Mouse (Mus musculus) intestine, embryonic 14.5 days (tissue): ENCODE results near the gene Ret. TPM values are rescaled to one million over a fixed set of nuclear protein-coding genes. Genes with fewer than 3 reads are reported as not detected.

ENCODE experiments used
- ATAC-seq: fragments of 200-750 bp; cut with Nextera tagmentation; replicated peaks from 2 replicates; pipeline ENCODE4 v1.8.0; 2017; ENCODE audit warnings: low read depth, moderate number of reproducible peaks, moderate TSS enrichment, moderate library complexity; ENCODE audit not compliant: low FRiP score, low TSS enrichment
- DNase-seq: peaks from one replicate; pipeline ENCODE4 v3.0.0-alpha.2; 2018; ENCODE audit warnings: low spot score
- H3K27ac ChIP-seq: fragments of 300-500 bp; sonication (generic); 2 replicates; pipeline ENCODE4 v1.5.1; 2014; ENCODE audit warnings: low read depth, mild to moderate bottlenecking, control low read depth
- H3K27me3 ChIP-seq: fragments of 300-500 bp; sonication (generic); replicated peaks from 2 replicates; pipeline ENCODE4 v1.6.1; 2014; ENCODE audit warnings: low read length, control low read depth; ENCODE audit not compliant: control insufficient read depth, insufficient read depth
- H3K36me3 ChIP-seq: fragments of 300-500 bp; sonication (generic); 2 replicates; pipeline ENCODE4 v1.6.1; 2014; ENCODE audit warnings: low read length, control low read depth; ENCODE audit not compliant: control insufficient read depth, insufficient read depth
- H3K4me1 ChIP-seq: fragments of 300-500 bp; sonication (generic); replicated peaks from 2 replicates; pipeline ENCODE4 v1.6.1; 2014; ENCODE audit warnings: low read length, control low read depth, mixed read lengths; ENCODE audit not compliant: control insufficient read depth, insufficient read depth
- H3K4me2 ChIP-seq: fragments of 300-500 bp; sonication (generic); 2 replicates; pipeline ENCODE4 v1.6.1; 2014; ENCODE audit warnings: low read length
- H3K4me3 ChIP-seq: fragments of 300-500 bp; sonication (generic); 2 replicates; pipeline ENCODE4 v1.5.1; 2014; ENCODE audit warnings: low read depth, low read length, control low read depth, mixed read lengths
- H3K9ac ChIP-seq: fragments of 300-500 bp; sonication (generic); 2 replicates; pipeline ENCODE4 v1.6.1; 2014; ENCODE audit warnings: mild to moderate bottlenecking, low read length
- H3K9me3 ChIP-seq: fragments of 300-500 bp; sonication (generic); 2 replicates; pipeline ENCODE4 v1.6.1; 2016; ENCODE audit warnings: low read length, control low read depth; ENCODE audit not compliant: control insufficient read depth
- WGBS: fragments of 180-500 bp; shearing (Covaris S2); extraction: QIAGEN DNeasy Blood & Tissue Kit; methylation state at CpG from one replicate; pipeline ENCODE4 v1.1.7; 2014; 5-methylcytosine and 5-hydroxymethylcytosine counted together
- polyA plus RNA-seq: library from polyadenylated mRNA; unstranded; fragments of >200 nt; fragmentation: Nextera tagmentation; extraction: Ambion mirVana; gene quantifications from 2 replicates; pipeline ENCODE4 v1.2.1, GENCODE M21; 2014

Gene Ret
- polyA plus RNA-seq, 1 experiment from 2014 or later, result 23.4 TPM

GRCm38 (mm10) chr6:118126577-118126976 lies 70.9 kb downstream of the Ret start:
- Histone ChIP-seq H3K27ac (no peak overlapping the region), H3K36me3 (peaks cover 8% of the 10 kb centered on the region; the same call in 1 of the 2 replicates), H3K4me3 (no peak overlapping the region), H3K27me3 (no peaks in the 10 kb centered on the region), H3K4me2 (no peak overlapping the region), H3K4me1 (no peaks in the 10 kb centered on the region), H3K9me3 (no peaks in the 10 kb centered on the region), H3K9ac (no peak overlapping the region)
- DNase-seq (no peak), ATAC-seq (no peak)

GRCm38 (mm10) chr6:118122767-118123166 lies 74.8 kb downstream of the Ret start:
- Histone ChIP-seq H3K27me3 (no peaks in the 10 kb centered on the region), H3K9me3 (no peaks in the 10 kb centered on the region), H3K4me1 (no peaks in the 10 kb centered on the region), H3K9ac (no peak overlapping the region), H3K36me3 (peaks cover 11% of the 10 kb centered on the region; the same call in 1 of the 2 replicates), H3K27ac (no peak overlapping the region), H3K4me2 (no peak overlapping the region), H3K4me3 (no peak overlapping the region)
- WGBS, result 86% methylated on average over 1 of the region's 1 CpGs
- no peak for ATAC-seq
- no peak for DNase-seq

GRCm38 (mm10) chr6:118111810-118112209 lies 85.7 kb downstream of the Ret start:
- WGBS, result 38% methylated on average over 1 of the region's 1 CpGs
- ATAC-seq, result no peak
- H3K36me3 ChIP-seq, result peaks cover 5% of the 10 kb centered on the region
- no peaks in the 10 kb centered on the region for H3K27me3 ChIP-seq
- H3K9ac ChIP-seq, result no peak overlapping the region
- DNase-seq, result no peak
- no peak overlapping the region for H3K4me3 ChIP-seq
- no peak overlapping the region for H3K27ac ChIP-seq
- H3K4me1 ChIP-seq, result no peaks in the 10 kb centered on the region
- no peaks in the 10 kb centered on the region for H3K9me3 ChIP-seq
- H3K4me2 ChIP-seq, result no peak overlapping the region

Other genes starting within 250 kb of the Ret start
- 0.05 TPM in 1 of 2 replicates, not detected in the other for gene Rasgef1a, start 186.3 kb downstream of the Ret start, polyA plus RNA-seq
- gene Csgalnact2, start 58.6 kb downstream of the Ret start, polyA plus RNA-seq, result 14.5 and 14.8 TPM in 2 replicates
- gene Bms1, start 221.8 kb upstream of the Ret start, polyA plus RNA-seq, result 33.7 and 38.4 TPM in 2 replicates